Mouse (Mus musculus): ENCODE results near the gene Gm2174. TPM values are rescaled to one million over a fixed set of nuclear protein-coding genes. Genes with fewer than 3 reads are reported as not detected.

The Gm2174 gene
- polyA plus RNA-seq (2014; fragmentation: Nextera tagmentation; extraction: Ambion mirVana), result 1.0 and 4.2 TPM in 2 replicates

DNA sequence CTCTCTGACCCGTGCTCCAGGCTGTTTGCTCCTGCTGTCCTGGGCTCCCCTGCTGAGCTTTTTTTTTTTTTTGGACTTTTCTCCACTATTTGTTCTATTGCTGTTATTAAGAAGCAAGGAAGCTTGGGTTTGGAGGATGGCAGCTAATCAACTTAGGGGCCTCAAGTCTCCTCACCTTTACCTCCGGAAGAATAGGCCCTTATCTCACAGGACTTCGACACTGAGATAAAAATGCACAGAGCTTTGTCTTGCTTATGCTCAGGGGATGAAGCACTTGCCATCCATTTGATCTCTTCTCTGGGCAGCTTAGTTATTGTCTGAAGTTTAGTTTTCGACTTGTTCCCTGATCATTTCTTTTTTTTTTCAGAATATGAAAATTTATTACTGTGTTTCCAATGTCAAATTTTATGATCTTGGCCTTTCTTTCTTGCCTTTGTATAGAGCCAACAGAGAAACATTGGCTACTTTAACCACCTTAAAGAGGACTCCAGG, at the start of gene Gm2174:
TSS of gene Gm2174 (plus strand) at position 442 of the 492 bp plus-strand sequence.
- WGBS, result 77% methylated on average over 4 of the region's 4 CpGs
- Histone ChIP-seq H3K9me3 (ENCODE audit: control insufficient read depth, low read length) (no peaks in the 10 kb centered on the region), H3K9ac (ENCODE audit: low read depth, low read length) (no peak within 1 kb of the TSS), H3K36me3 (ENCODE audit: control insufficient read depth, insufficient read depth, low read length) (no peaks in the 10 kb centered on the region), H3K27ac (ENCODE audit: low read depth, low read length) (no peak within 1 kb of the TSS), H3K27me3 (ENCODE audit: control insufficient read depth, insufficient read depth, low read length) (no peaks in the 10 kb centered on the region), H3K4me2 (replicated peaks; ENCODE audit: low read depth, low read length) (no peak within 1 kb of the TSS), H3K4me1 (ENCODE audit: control insufficient read depth, insufficient read depth, low read length) (no peaks in the 10 kb centered on the region), H3K4me3 (ENCODE audit: low read length) (no peak within 1 kb of the TSS)
- ATAC-seq (ENCODE audit: low FRiP score, low TSS enrichment), result no peak

DNA sequence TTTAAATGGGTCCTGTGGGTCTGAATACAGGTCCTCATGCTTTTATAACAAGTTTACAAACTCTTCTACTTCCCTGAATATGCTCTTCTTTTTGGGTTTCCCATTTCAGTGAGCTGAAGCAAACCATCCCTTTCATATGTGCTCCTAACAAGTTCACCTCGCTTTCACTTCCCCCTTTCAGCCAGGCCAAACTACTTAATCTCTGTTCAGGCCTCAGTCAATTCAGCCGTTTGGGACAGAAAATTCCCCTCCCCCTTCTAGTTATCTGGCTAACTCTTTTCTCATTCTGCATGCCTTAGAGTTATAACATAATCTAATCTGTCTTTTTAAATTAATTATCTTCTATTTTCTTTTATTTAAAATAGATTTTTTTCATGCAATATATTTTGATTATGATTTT, 43.1 kb upstream of the Gm2174 start:
- WGBS, result 28% methylated on average over 2 of the region's 2 CpGs
- no peak for ATAC-seq (ENCODE audit: low FRiP score, low TSS enrichment)

DNA sequence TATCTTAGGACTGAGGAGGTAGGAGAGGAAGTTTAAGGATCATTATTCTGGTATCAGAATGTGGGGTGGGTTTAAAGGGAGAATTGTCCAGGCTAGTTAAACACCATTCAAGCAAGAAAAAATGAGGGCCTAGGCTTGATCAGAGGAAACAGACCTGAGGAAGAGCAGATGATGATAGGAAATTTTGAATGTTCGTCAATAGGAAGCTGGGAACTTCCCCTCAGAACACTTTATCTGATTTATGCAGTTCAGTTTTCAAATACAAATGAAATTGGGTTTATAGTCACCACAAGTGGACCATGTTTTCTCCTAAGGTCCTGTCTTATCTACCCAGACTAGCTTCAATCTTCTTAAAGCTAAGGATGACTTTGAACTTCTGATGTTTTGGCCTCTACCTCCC, 42.3 kb upstream of the Gm2174 start:
- WGBS, result 65% methylated on average over 1 of the region's 1 CpGs
- H3K4me3 ChIP-seq (ENCODE audit: low read length), result no peak overlapping the region
- no peaks in the 10 kb centered on the region for H3K36me3 ChIP-seq (ENCODE audit: control insufficient read depth, insufficient read depth, low read length)
- H3K4me2 ChIP-seq (replicated peaks; ENCODE audit: low read depth, low read length), result no peak overlapping the region
- ATAC-seq (ENCODE audit: low FRiP score, low TSS enrichment), result no peak
- no peak overlapping the region for H3K27ac ChIP-seq (ENCODE audit: low read depth, low read length)
- H3K9me3 ChIP-seq (ENCODE audit: control insufficient read depth, low read length), result no peaks in the 10 kb centered on the region
- H3K9ac ChIP-seq (ENCODE audit: low read depth, low read length), result no peak overlapping the region
- no peaks in the 10 kb centered on the region for H3K4me1 ChIP-seq (ENCODE audit: control insufficient read depth, insufficient read depth, low read length)
- no peaks in the 10 kb centered on the region for H3K27me3 ChIP-seq (ENCODE audit: control insufficient read depth, insufficient read depth, low read length)

More for the DNA sequence above, 43.1 kb upstream of the Gm2174 start:
- H3K27ac ChIP-seq (ENCODE audit: low read depth, low read length), result no peak overlapping the region
- no peaks in the 10 kb centered on the region for H3K9me3 ChIP-seq (ENCODE audit: control insufficient read depth, low read length)
- no peak overlapping the region for H3K9ac ChIP-seq (ENCODE audit: low read depth, low read length)
- no peaks in the 10 kb centered on the region for H3K36me3 ChIP-seq (ENCODE audit: control insufficient read depth, insufficient read depth, low read length)
- no peak overlapping the region for H3K4me2 ChIP-seq (replicated peaks; ENCODE audit: low read depth, low read length)
- H3K27me3 ChIP-seq (ENCODE audit: control insufficient read depth, insufficient read depth, low read length), result no peaks in the 10 kb centered on the region
- no peaks in the 10 kb centered on the region for H3K4me1 ChIP-seq (ENCODE audit: control insufficient read depth, insufficient read depth, low read length)
- no peak overlapping the region for H3K4me3 ChIP-seq (ENCODE audit: low read length)

- H3K9ac ChIP-seq (ENCODE audit: low read depth, low read length), result no peak overlapping the region
- H3K27ac ChIP-seq (ENCODE audit: low read depth, low read length), result no peak overlapping the region
- no peaks in the 10 kb centered on the region for H3K4me1 ChIP-seq (ENCODE audit: control insufficient read depth, insufficient read depth, low read length)
- no peak overlapping the region for H3K4me3 ChIP-seq (ENCODE audit: low read length)
- H3K27me3 ChIP-seq (ENCODE audit: control insufficient read depth, insufficient read depth, low read length), result no peaks in the 10 kb centered on the region
- no peak for ATAC-seq (ENCODE audit: low FRiP score, low TSS enrichment)
- 70% methylated on average over 5 of the region's 5 CpGs for WGBS
- no peak overlapping the region for H3K4me2 ChIP-seq (replicated peaks; ENCODE audit: low read depth, low read length)
- no peaks in the 10 kb centered on the region for H3K9me3 ChIP-seq (ENCODE audit: control insufficient read depth, low read length)
- no peaks in the 10 kb centered on the region for H3K36me3 ChIP-seq (ENCODE audit: control insufficient read depth, insufficient read depth, low read length)
Measured at GRCm38 (mm10) chrX:56406128-56406527, 41.6 kb upstream of the Gm2174 start.

GRCm38 (mm10) chrX:56416277-56416676, 31.5 kb upstream of the Gm2174 start:
- ATAC-seq (ENCODE audit: low FRiP score, low TSS enrichment), result no peak
- WGBS, result 62% methylated on average over 3 of the region's 3 CpGs
- Histone ChIP-seq H3K4me1 (ENCODE audit: control insufficient read depth, insufficient read depth, low read length) (no peaks in the 10 kb centered on the region), H3K9ac (ENCODE audit: low read depth, low read length) (no peak overlapping the region), H3K4me3 (ENCODE audit: low read length) (no peak overlapping the region), H3K9me3 (ENCODE audit: control insufficient read depth, low read length) (no peaks in the 10 kb centered on the region), H3K27ac (ENCODE audit: low read depth, low read length) (no peak overlapping the region), H3K36me3 (ENCODE audit: control insufficient read depth, insufficient read depth, low read length) (no peaks in the 10 kb centered on the region), H3K4me2 (replicated peaks; ENCODE audit: low read depth, low read length) (no peak overlapping the region), H3K27me3 (ENCODE audit: control insufficient read depth, insufficient read depth, low read length) (no peaks in the 10 kb centered on the region)

GRCm38 (mm10) chrX:56417541-56417940, 30.2 kb upstream of the Gm2174 start:
- 77% methylated on average over 4 of the region's 4 CpGs for WGBS

GRCm38 (mm10) chrX:56430601-56431000, 17.2 kb upstream of the Gm2174 start:
- no peak overlapping the region for H3K27ac ChIP-seq (ENCODE audit: low read depth, low read length)
- H3K9ac ChIP-seq (ENCODE audit: low read depth, low read length), result no peak overlapping the region
- H3K4me2 ChIP-seq (replicated peaks; ENCODE audit: low read depth, low read length), result no peak overlapping the region
- H3K9me3 ChIP-seq (ENCODE audit: control insufficient read depth, low read length), result no peaks in the 10 kb centered on the region
- no peaks in the 10 kb centered on the region for H3K4me1 ChIP-seq (ENCODE audit: control insufficient read depth, insufficient read depth, low read length)
- no peak overlapping the region for H3K4me3 ChIP-seq (ENCODE audit: low read length)
- no peak for ATAC-seq (ENCODE audit: low FRiP score, low TSS enrichment)
- WGBS, result 39% methylated on average over 2 of the region's 2 CpGs
- H3K27me3 ChIP-seq (ENCODE audit: control insufficient read depth, insufficient read depth, low read length), result no peaks in the 10 kb centered on the region
- H3K36me3 ChIP-seq (ENCODE audit: control insufficient read depth, insufficient read depth, low read length), result no peaks in the 10 kb centered on the region

More at GRCm38 (mm10) chrX:56417541-56417940, 30.2 kb upstream of the Gm2174 start:
- no peak for ATAC-seq (ENCODE audit: low FRiP score, low TSS enrichment)
- Histone ChIP-seq H3K36me3 (ENCODE audit: control insufficient read depth, insufficient read depth, low read length) (no peaks in the 10 kb centered on the region), H3K4me1 (ENCODE audit: control insufficient read depth, insufficient read depth, low read length) (no peaks in the 10 kb centered on the region), H3K4me2 (replicated peaks; ENCODE audit: low read depth, low read length) (no peak overlapping the region), H3K27me3 (ENCODE audit: control insufficient read depth, insufficient read depth, low read length) (no peaks in the 10 kb centered on the region), H3K4me3 (ENCODE audit: low read length) (no peak overlapping the region), H3K9ac (ENCODE audit: low read depth, low read length) (no peak overlapping the region), H3K27ac (ENCODE audit: low read depth, low read length) (no peak overlapping the region), H3K9me3 (ENCODE audit: control insufficient read depth, low read length) (no peaks in the 10 kb centered on the region)

GRCm38 (mm10) chrX:56435758-56436283, 11.9 kb upstream of the Gm2174 start:
- WGBS, result 78% methylated on average over 7 of the region's 7 CpGs
- ATAC-seq (ENCODE audit: low FRiP score, low TSS enrichment), result no peak

DNA sequence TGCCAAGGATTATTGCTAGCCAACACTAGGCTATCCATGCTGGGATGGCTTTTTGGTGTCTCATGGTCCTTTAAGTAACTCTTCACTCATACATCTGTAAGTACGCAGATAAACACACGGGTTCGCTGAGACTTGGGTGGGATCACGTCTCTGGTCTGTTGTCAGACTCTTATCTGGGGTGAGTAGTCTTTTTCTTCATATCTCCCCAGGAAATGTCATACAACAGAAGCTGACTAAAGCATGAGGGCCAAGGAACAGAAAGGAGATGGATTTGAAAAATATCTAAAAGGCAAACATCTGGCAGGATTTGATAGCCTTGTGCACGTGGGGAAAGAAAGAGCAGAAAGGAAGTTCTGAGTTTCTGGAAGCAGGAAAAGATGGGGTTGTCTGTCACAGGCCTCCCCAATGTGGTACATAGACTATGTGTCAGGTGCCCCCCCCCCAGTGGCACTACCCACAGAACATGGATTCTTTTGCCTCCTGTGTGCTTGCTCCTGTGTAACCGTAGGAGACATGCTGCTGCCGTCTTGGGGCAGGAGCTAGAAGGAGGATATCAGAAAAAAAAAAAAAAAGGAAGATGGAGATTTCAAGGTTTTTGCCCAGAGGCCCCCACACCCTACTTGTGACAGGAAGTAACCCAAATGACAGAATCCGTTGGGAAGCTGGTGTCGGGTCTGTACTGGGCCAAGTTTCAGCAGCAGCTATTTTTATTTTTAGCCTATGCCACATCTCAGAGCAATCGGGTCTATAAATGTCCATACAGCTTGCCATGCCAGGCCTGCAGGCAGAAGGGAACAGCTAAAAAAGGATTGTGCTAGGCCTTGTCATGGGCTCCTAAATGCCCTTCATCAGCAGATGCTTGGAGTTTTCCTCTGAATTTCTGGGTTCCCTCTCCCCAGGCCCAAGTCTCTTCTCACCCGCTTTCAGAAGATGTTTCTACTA, 1.0 kb upstream of the Gm2174 start:
- no peaks in the 10 kb centered on the region for H3K27me3 ChIP-seq (ENCODE audit: control insufficient read depth, insufficient read depth, low read length)

More at GRCm38 (mm10) chrX:56435758-56436283, 11.9 kb upstream of the Gm2174 start:
- no peak overlapping the region for H3K9ac ChIP-seq (ENCODE audit: low read depth, low read length)
- H3K36me3 ChIP-seq (ENCODE audit: control insufficient read depth, insufficient read depth, low read length), result no peaks in the 10 kb centered on the region
- H3K27me3 ChIP-seq (ENCODE audit: control insufficient read depth, insufficient read depth, low read length), result no peaks in the 10 kb centered on the region
- no peaks in the 10 kb centered on the region for H3K9me3 ChIP-seq (ENCODE audit: control insufficient read depth, low read length)
- H3K27ac ChIP-seq (ENCODE audit: low read depth, low read length), result no peak overlapping the region
- H3K4me2 ChIP-seq (replicated peaks; ENCODE audit: low read depth, low read length), result no peak overlapping the region
- no peak overlapping the region for H3K4me3 ChIP-seq (ENCODE audit: low read length)
- H3K4me1 ChIP-seq (ENCODE audit: control insufficient read depth, insufficient read depth, low read length), result no peaks in the 10 kb centered on the region

More for the DNA sequence above, 1.0 kb upstream of the Gm2174 start:
- ATAC-seq (ENCODE audit: low FRiP score, low TSS enrichment), result no peak
- no peaks in the 10 kb centered on the region for H3K36me3 ChIP-seq (ENCODE audit: control insufficient read depth, insufficient read depth, low read length)
- H3K4me2 ChIP-seq (replicated peaks; ENCODE audit: low read depth, low read length), result no peak overlapping the region
- H3K4me3 ChIP-seq (ENCODE audit: low read length), result no peak overlapping the region
- H3K4me1 ChIP-seq (ENCODE audit: control insufficient read depth, insufficient read depth, low read length), result no peaks in the 10 kb centered on the region
- H3K27ac ChIP-seq (ENCODE audit: low read depth, low read length), result no peak overlapping the region
- 83% methylated on average over 11 of the region's 11 CpGs for WGBS
- H3K9ac ChIP-seq (ENCODE audit: low read depth, low read length), result no peak overlapping the region
- H3K9me3 ChIP-seq (ENCODE audit: control insufficient read depth, low read length), result no peaks in the 10 kb centered on the region
